Mouse (Mus musculus) lung, postnatal 4 days (tissue): Measurements from ENCODE around the gene AU040320.

Experiments
- DNase-seq, 2 experiments: peaks; one replicate each; pipeline ENCODE4 v3.0.0; 2021

AU040320 gene

GRCm38 (mm10) chr4:126750863-126751555, 2.3 kb upstream of the AU040320 start:
- no peak for DNase-seq

- no peak for DNase-seq
Measured at GRCm38 (mm10) chr4:126751556-126752023, 1.8 kb upstream of the AU040320 start.

- DNase-seq = peak in 1 of 2 experiments; percentile 18
Measured at GRCm38 (mm10) chr4:126752024-126752607, 1.2 kb upstream of the AU040320 start.

- DNase-seq = no peak
Measured at GRCm38 (mm10) chr4:126752608-126753141, 669 bp upstream of the AU040320 start.

GRCm38 (mm10) chr4:126754231-126754611, 877 bp downstream of the AU040320 start:
- DNase-seq = no peak

GRCm38 (mm10) chr4:126754736-126755374, 1.5 kb downstream of the AU040320 start:
- no peak for DNase-seq

GRCm38 (mm10) chr4:126756766-126757165, 3.4 kb downstream of the AU040320 start:
- DNase-seq = peak in 1 of 2 experiments; percentile 22

- DNase-seq = no peak
Measured at GRCm38 (mm10) chr4:126758299-126758698, 5.0 kb downstream of the AU040320 start.

GRCm38 (mm10) chr4:126759435-126759834, 6.1 kb downstream of the AU040320 start:
- DNase-seq = no peak

GRCm38 (mm10) chr4:126762586-126763359, 9.4 kb downstream of the AU040320 start:
- DNase-seq = no peak

GRCm38 (mm10) chr4:126763483-126763882, 10.1 kb downstream of the AU040320 start:
- DNase-seq = no peak

GRCm38 (mm10) chr4:126769800-126770563, 16.6 kb downstream of the AU040320 start:
- no peak for DNase-seq

- DNase-seq = no peak
Measured at GRCm38 (mm10) chr4:126770831-126771230, 17.5 kb downstream of the AU040320 start.

- no peak for DNase-seq
Measured at GRCm38 (mm10) chr4:126773871-126774270, 20.5 kb downstream of the AU040320 start.

GRCm38 (mm10) chr4:126775182-126775581, 21.8 kb downstream of the AU040320 start:
- DNase-seq = no peak

- no peak for DNase-seq
Measured at GRCm38 (mm10) chr4:126779148-126779581, 25.8 kb downstream of the AU040320 start.

GRCm38 (mm10) chr4:126779826-126780775, 26.8 kb downstream of the AU040320 start:
- no peak for DNase-seq

GRCm38 (mm10) chr4:126781871-126782270, 28.5 kb downstream of the AU040320 start:
- DNase-seq = no peak

- no peak for DNase-seq
Measured at GRCm38 (mm10) chr4:126782512-126782911, 29.2 kb downstream of the AU040320 start.

GRCm38 (mm10) chr4:126782996-126783395, 29.7 kb downstream of the AU040320 start:
- DNase-seq = no peak
